Mouse (Mus musculus): Measurements from ENCODE around the gene C2cd6. TPM values are rescaled to one million over a fixed set of nuclear protein-coding genes. Genes with fewer than 3 reads are reported as not detected.
A peak's percentile ranks its signal among the peaks of the same experiment; 100 is the strongest.

The C2cd6 gene
- polyA plus RNA-seq, 1 experiment from 2014 or later: 4.7 TPM

- no peaks in the 10 kb centered on the region for H3K27me3 ChIP-seq (replicated peaks; ENCODE audit: control insufficient read depth, insufficient read depth, low read length)
- H3K4me1 ChIP-seq (ENCODE audit: control insufficient read depth, insufficient read depth, low read length): no peaks in the 10 kb centered on the region
- H3K4me3 ChIP-seq (ENCODE audit: low read depth, low read length): no peak overlapping the region
- no peak overlapping the region for H3K27ac ChIP-seq (ENCODE audit: low read depth, low read length)
- no peaks in the 10 kb centered on the region for H3K36me3 ChIP-seq (ENCODE audit: control insufficient read depth, insufficient read depth, low read length)
- no peaks in the 10 kb centered on the region for H3K9me3 ChIP-seq (replicated peaks; ENCODE audit: control insufficient read depth, low read length)
- H3K9ac ChIP-seq (ENCODE audit: low read length): no peak overlapping the region
- H3K4me2 ChIP-seq (ENCODE audit: low read length): no peak overlapping the region
- ATAC-seq (no peak), DNase-seq (ENCODE audit: low spot score) (no peak)
- WGBS: 29% methylated on average over 3 of the region's 3 CpGs
Observed at GRCm38 (mm10) chr1:59070867-59071266, 23.8 kb downstream of the C2cd6 start.

- 10% methylated on average over 3 of the region's 3 CpGs for WGBS
Observed at GRCm38 (mm10) chr1:59067976-59068375, 26.7 kb downstream of the C2cd6 start.

GRCm38 (mm10) chr1:59063697-59064096, 31.0 kb downstream of the C2cd6 start:
- Histone ChIP-seq H3K4me2 (ENCODE audit: low read length) (no peak overlapping the region), H3K4me3 (ENCODE audit: low read depth, low read length) (no peak overlapping the region), H3K9me3 (replicated peaks; ENCODE audit: control insufficient read depth, low read length) (no peaks in the 10 kb centered on the region), H3K9ac (ENCODE audit: low read length) (no peak overlapping the region), H3K27ac (ENCODE audit: low read depth, low read length) (no peak overlapping the region), H3K4me1 (ENCODE audit: control insufficient read depth, insufficient read depth, low read length) (no peaks in the 10 kb centered on the region), H3K27me3 (replicated peaks; ENCODE audit: control insufficient read depth, insufficient read depth, low read length) (no peaks in the 10 kb centered on the region), H3K36me3 (ENCODE audit: control insufficient read depth, insufficient read depth, low read length) (no peaks in the 10 kb centered on the region)
- no peak for ATAC-seq
- 59% methylated on average over 3 of the region's 3 CpGs for WGBS
- DNase-seq (ENCODE audit: low spot score): no peak

More at GRCm38 (mm10) chr1:59067976-59068375, 26.7 kb downstream of the C2cd6 start:
- ATAC-seq (no peak), DNase-seq (ENCODE audit: low spot score) (peak; percentile 32)
- no peaks in the 10 kb centered on the region for H3K9me3 ChIP-seq (replicated peaks; ENCODE audit: control insufficient read depth, low read length)
- no peak overlapping the region for H3K4me2 ChIP-seq (ENCODE audit: low read length)
- H3K4me1 ChIP-seq (ENCODE audit: control insufficient read depth, insufficient read depth, low read length): no peaks in the 10 kb centered on the region
- H3K27ac ChIP-seq (ENCODE audit: low read depth, low read length): no peak overlapping the region
- no peaks in the 10 kb centered on the region for H3K27me3 ChIP-seq (replicated peaks; ENCODE audit: control insufficient read depth, insufficient read depth, low read length)
- no peak overlapping the region for H3K4me3 ChIP-seq (ENCODE audit: low read depth, low read length)
- no peaks in the 10 kb centered on the region for H3K36me3 ChIP-seq (ENCODE audit: control insufficient read depth, insufficient read depth, low read length)
- no peak overlapping the region for H3K9ac ChIP-seq (ENCODE audit: low read length)

GRCm38 (mm10) chr1:59056955-59057354, 37.7 kb downstream of the C2cd6 start:
- H3K27me3 ChIP-seq (replicated peaks; ENCODE audit: control insufficient read depth, insufficient read depth, low read length): no peaks in the 10 kb centered on the region
- H3K4me1 ChIP-seq (ENCODE audit: control insufficient read depth, insufficient read depth, low read length): no peaks in the 10 kb centered on the region
- no peak overlapping the region for H3K9ac ChIP-seq (ENCODE audit: low read length)
- no peak overlapping the region for H3K4me2 ChIP-seq (ENCODE audit: low read length)
- ATAC-seq: no peak
- no peaks in the 10 kb centered on the region for H3K9me3 ChIP-seq (replicated peaks; ENCODE audit: control insufficient read depth, low read length)
- no peaks in the 10 kb centered on the region for H3K36me3 ChIP-seq (ENCODE audit: control insufficient read depth, insufficient read depth, low read length)
- no peak for DNase-seq (ENCODE audit: low spot score)
- 65% methylated on average over 2 of the region's 2 CpGs for WGBS
- no peak overlapping the region for H3K4me3 ChIP-seq (ENCODE audit: low read depth, low read length)
- no peak overlapping the region for H3K27ac ChIP-seq (ENCODE audit: low read depth, low read length)

GRCm38 (mm10) chr1:59051306-59051705, 43.4 kb downstream of the C2cd6 start:
- 75% methylated on average over 2 of the region's 2 CpGs for WGBS
- Histone ChIP-seq H3K9me3 (replicated peaks; ENCODE audit: control insufficient read depth, low read length) (no peaks in the 10 kb centered on the region), H3K4me2 (ENCODE audit: low read length) (no peak overlapping the region), H3K36me3 (ENCODE audit: control insufficient read depth, insufficient read depth, low read length) (no peaks in the 10 kb centered on the region), H3K27ac (ENCODE audit: low read depth, low read length) (no peak overlapping the region), H3K4me3 (ENCODE audit: low read depth, low read length) (no peak overlapping the region), H3K4me1 (ENCODE audit: control insufficient read depth, insufficient read depth, low read length) (no peaks in the 10 kb centered on the region), H3K9ac (ENCODE audit: low read length) (no peak overlapping the region), H3K27me3 (replicated peaks; ENCODE audit: control insufficient read depth, insufficient read depth, low read length) (no peaks in the 10 kb centered on the region)
- no peak for DNase-seq (ENCODE audit: low spot score)
- ATAC-seq: no peak

- no peak overlapping the region for H3K9ac ChIP-seq (ENCODE audit: low read length)
- H3K36me3 ChIP-seq (ENCODE audit: control insufficient read depth, insufficient read depth, low read length): no peaks in the 10 kb centered on the region
- H3K4me3 ChIP-seq (ENCODE audit: low read depth, low read length): no peak overlapping the region
- no peak overlapping the region for H3K4me2 ChIP-seq (ENCODE audit: low read length)
- 73% methylated on average over 5 of the region's 5 CpGs for WGBS
- H3K27ac ChIP-seq (ENCODE audit: low read depth, low read length): no peak overlapping the region
- no peaks in the 10 kb centered on the region for H3K9me3 ChIP-seq (replicated peaks; ENCODE audit: control insufficient read depth, low read length)
- DNase-seq (ENCODE audit: low spot score): no peak
- no peaks in the 10 kb centered on the region for H3K4me1 ChIP-seq (ENCODE audit: control insufficient read depth, insufficient read depth, low read length)
- no peak for ATAC-seq
- H3K27me3 ChIP-seq (replicated peaks; ENCODE audit: control insufficient read depth, insufficient read depth, low read length): no peaks in the 10 kb centered on the region
Observed at GRCm38 (mm10) chr1:59037723-59038122, 57.0 kb downstream of the C2cd6 start.

GRCm38 (mm10) chr1:59021556-59021955, 73.1 kb downstream of the C2cd6 start:
- no peaks in the 10 kb centered on the region for H3K27me3 ChIP-seq (replicated peaks; ENCODE audit: control insufficient read depth, insufficient read depth, low read length)
- H3K4me3 ChIP-seq (ENCODE audit: low read depth, low read length): no peak overlapping the region
- no peaks in the 10 kb centered on the region for H3K36me3 ChIP-seq (ENCODE audit: control insufficient read depth, insufficient read depth, low read length)
- H3K9me3 ChIP-seq (replicated peaks; ENCODE audit: control insufficient read depth, low read length): no peaks in the 10 kb centered on the region
- H3K27ac ChIP-seq (ENCODE audit: low read depth, low read length): no peak overlapping the region
- no peaks in the 10 kb centered on the region for H3K4me1 ChIP-seq (ENCODE audit: control insufficient read depth, insufficient read depth, low read length)
- no peak for ATAC-seq
- 66% methylated on average over 3 of the region's 3 CpGs for WGBS
- no peak for DNase-seq (ENCODE audit: low spot score)
- H3K9ac ChIP-seq (ENCODE audit: low read length): no peak overlapping the region
- H3K4me2 ChIP-seq (ENCODE audit: low read length): no peak overlapping the region

- H3K4me3 ChIP-seq (ENCODE audit: low read depth, low read length): no peak overlapping the region
- no peak overlapping the region for H3K27ac ChIP-seq (ENCODE audit: low read depth, low read length)
- no peaks in the 10 kb centered on the region for H3K36me3 ChIP-seq (ENCODE audit: control insufficient read depth, insufficient read depth, low read length)
- H3K9me3 ChIP-seq (replicated peaks; ENCODE audit: control insufficient read depth, low read length): no peaks in the 10 kb centered on the region
- no peaks in the 10 kb centered on the region for H3K4me1 ChIP-seq (ENCODE audit: control insufficient read depth, insufficient read depth, low read length)
- no peaks in the 10 kb centered on the region for H3K27me3 ChIP-seq (replicated peaks; ENCODE audit: control insufficient read depth, insufficient read depth, low read length)
- ATAC-seq (no peak), DNase-seq (ENCODE audit: low spot score) (peak; percentile 42)
- no peak overlapping the region for H3K4me2 ChIP-seq (ENCODE audit: low read length)
- no peak overlapping the region for H3K9ac ChIP-seq (ENCODE audit: low read length)
- 45% methylated on average over 4 of the region's 4 CpGs for WGBS
Observed at GRCm38 (mm10) chr1:59009250-59009649, 85.5 kb downstream of the C2cd6 start.

Data from forebrain, embryonic 14.5 days (tissue).